Mouse (Mus musculus) forebrain, embryonic 12.5 days (tissue): ENCODE measurements around the gene Rfx8. TPM values are rescaled to one million over a fixed set of nuclear protein-coding genes. Genes with fewer than 3 reads are reported as not detected.

Experiments used
- ATAC-seq: fragments of 200-750 bp; cut with Nextera tagmentation; 2 replicates; pipeline ENCODE4 v1.8.0; 2017; ENCODE audit warnings: moderate TSS enrichment; ENCODE audit not compliant: low FRiP score
- H3K27ac ChIP-seq: fragments of 300-500 bp; sonication (generic); 2 replicates; pipeline ENCODE4 v1.5.1; 2016; ENCODE audit warnings: mild to moderate bottlenecking
- H3K27me3 ChIP-seq: fragments of 300-500 bp; sonication (generic); 2 replicates; pipeline ENCODE4 v1.6.1; 2016; ENCODE audit warnings: mild to moderate bottlenecking
- H3K36me3 ChIP-seq: fragments of 300-500 bp; sonication (generic); replicated peaks from 2 replicates; pipeline ENCODE4 v1.6.1; 2016; ENCODE audit warnings: mild to moderate bottlenecking
- H3K4me1 ChIP-seq: fragments of 300-500 bp; sonication (generic); 2 replicates; pipeline ENCODE4 v1.6.1; 2016
- H3K4me2 ChIP-seq: fragments of 300-500 bp; sonication (generic); 2 replicates; pipeline ENCODE4 v1.6.1; 2016; ENCODE audit warnings: mild to moderate bottlenecking, moderate library complexity
- H3K4me3 ChIP-seq: fragments of 300-500 bp; sonication (generic); replicated peaks from 2 replicates; pipeline ENCODE4 v1.5.1; 2016; ENCODE audit warnings: mild to moderate bottlenecking
- H3K9ac ChIP-seq: fragments of 300-500 bp; sonication (generic); 2 replicates; pipeline ENCODE4 v1.6.1; 2016; ENCODE audit warnings: mild to moderate bottlenecking
- H3K9me3 ChIP-seq: fragments of 300-500 bp; sonication (generic); 2 replicates; pipeline ENCODE4 v1.6.1; 2016
- WGBS: fragments of 180-500 bp; shearing (Covaris S2); methylation state at CpG from one replicate; pipeline ENCODE4 v1.1.7; 2016; 5-methylcytosine and 5-hydroxymethylcytosine counted together
- polyA plus RNA-seq: library from polyadenylated mRNA; unstranded; fragments of >200 nt; fragmentation: Nextera tagmentation; extraction: Ambion mirVana; gene quantifications from 2 replicates; pipeline ENCODE4 v1.2.1, GENCODE M21; 2016

The Rfx8 gene
- polyA plus RNA-seq, 1 experiment from 2014 or later: not detected

DNA sequence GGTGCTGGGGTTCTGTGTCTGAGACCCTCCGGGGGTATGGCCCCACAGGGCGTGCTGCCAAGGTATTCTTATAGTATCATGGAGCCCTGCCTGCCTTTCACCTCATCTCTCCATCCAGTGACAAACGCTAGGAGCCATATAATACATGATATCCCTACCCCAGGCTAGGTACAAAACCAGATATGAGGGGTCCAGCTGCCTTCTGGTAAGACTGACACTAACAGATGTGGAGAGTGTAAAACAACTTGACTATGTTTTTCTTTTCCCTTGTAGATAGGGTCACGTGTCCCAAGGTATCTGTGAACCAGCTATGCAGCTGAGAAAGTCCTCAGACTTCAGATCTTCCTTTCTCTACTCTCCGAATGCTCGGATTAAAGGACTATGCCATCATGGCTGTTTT, 30.7 kb upstream of the Rfx8 start:
- Histone ChIP-seq H3K4me2 (no peak overlapping the region), H3K4me1 (peaks cover 10% of the 10 kb centered on the region), H3K27me3 (no peaks in the 10 kb centered on the region), H3K4me3 (no peak overlapping the region), H3K9ac (no peak overlapping the region), H3K9me3 (no peaks in the 10 kb centered on the region), H3K36me3 (no peaks in the 10 kb centered on the region), H3K27ac (no peak overlapping the region)
- ATAC-seq: no peak
- 87% methylated on average over 6 of the region's 6 CpGs for WGBS

DNA sequence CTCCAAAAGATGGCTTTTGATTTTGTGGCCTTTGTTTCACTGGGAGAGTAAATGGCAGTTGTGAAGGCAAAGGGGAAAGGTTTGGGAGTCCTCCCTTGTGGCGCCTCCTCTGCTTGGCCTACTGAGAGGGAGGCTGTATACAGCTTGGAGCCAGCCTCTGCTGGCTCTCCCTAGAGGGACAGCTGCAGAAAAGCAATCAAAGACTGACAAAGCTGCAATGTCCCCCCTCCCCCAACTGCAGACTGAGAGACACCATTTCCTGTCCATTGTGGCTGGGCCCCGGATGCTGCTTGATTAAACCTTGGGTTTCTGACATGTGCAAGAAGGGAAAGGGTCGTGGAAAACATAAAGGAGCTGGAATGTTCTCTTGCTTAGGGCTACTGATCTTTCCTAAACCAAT, 28.9 kb upstream of the Rfx8 start:
- Histone ChIP-seq H3K27ac (no peak overlapping the region), H3K9ac (no peak overlapping the region), H3K4me1 (peaks cover 14% of the 10 kb centered on the region), H3K4me2 (no peak overlapping the region), H3K9me3 (no peaks in the 10 kb centered on the region), H3K36me3 (no peaks in the 10 kb centered on the region), H3K27me3 (no peaks in the 10 kb centered on the region), H3K4me3 (no peak overlapping the region)
- 0 out of 2 replicates have a peak, but pooled peaks have one; percentile 41 for ATAC-seq
- 27% methylated on average over 3 of the region's 3 CpGs for WGBS

DNA sequence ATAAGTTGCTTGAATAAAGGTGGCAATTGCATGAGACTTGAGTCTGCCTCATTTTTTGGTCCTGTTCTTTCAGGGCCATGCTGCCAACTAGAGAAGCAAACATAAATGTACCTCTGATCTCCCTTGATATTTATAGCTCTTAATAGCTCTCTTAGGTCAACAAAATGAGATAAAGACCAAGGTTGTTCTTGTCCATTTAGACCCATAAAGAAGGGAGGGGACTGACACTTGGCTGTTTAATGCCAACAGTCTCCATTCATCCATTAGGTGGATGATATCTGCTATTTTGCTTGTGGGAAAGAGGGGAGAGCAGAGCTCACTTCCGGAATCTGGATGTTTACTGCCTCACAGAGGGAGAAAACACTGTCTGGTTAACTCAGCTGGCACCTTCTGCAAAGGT, 28.4 kb upstream of the Rfx8 start:
- 55% methylated on average over 1 of the region's 1 CpGs for WGBS

DNA sequence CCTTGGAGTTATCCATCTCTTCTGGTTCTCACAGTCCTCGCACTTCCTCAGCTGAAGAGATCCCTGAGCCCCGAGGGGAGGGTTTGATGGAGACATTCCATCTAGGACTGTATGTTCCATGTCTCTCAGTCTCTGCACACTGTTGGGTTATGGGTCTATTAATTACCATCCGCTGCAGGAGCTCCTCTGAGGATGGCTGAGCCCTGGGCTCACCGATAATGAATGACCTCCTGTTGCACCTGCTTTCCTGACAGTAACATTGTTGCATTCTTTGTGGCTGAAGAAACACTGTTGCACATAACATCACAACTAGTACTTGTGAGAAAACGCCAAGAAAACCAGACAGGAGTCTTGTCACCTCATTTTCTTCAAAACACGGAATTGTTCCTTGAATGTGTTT, 27.9 kb upstream of the Rfx8 start:
- H3K9me3 ChIP-seq: no peaks in the 10 kb centered on the region
- no peaks in the 10 kb centered on the region for H3K36me3 ChIP-seq
- H3K9ac ChIP-seq: no peak overlapping the region
- H3K27me3 ChIP-seq: no peaks in the 10 kb centered on the region
- H3K4me2 ChIP-seq: no peak overlapping the region
- 88% methylated on average over 6 of the region's 6 CpGs for WGBS
- no peak overlapping the region for H3K27ac ChIP-seq
- H3K4me3 ChIP-seq: no peak overlapping the region
- no peak for ATAC-seq
- peaks cover 14% of the 10 kb centered on the region for H3K4me1 ChIP-seq

More for the DNA sequence above, 28.4 kb upstream of the Rfx8 start:
- Histone ChIP-seq H3K4me1 (peaks cover 14% of the 10 kb centered on the region), H3K4me3 (no peak overlapping the region), H3K4me2 (no peak overlapping the region), H3K36me3 (no peaks in the 10 kb centered on the region), H3K9ac (no peak overlapping the region), H3K9me3 (no peaks in the 10 kb centered on the region), H3K27me3 (no peaks in the 10 kb centered on the region), H3K27ac (no peak overlapping the region)
- ATAC-seq: no peak

DNA sequence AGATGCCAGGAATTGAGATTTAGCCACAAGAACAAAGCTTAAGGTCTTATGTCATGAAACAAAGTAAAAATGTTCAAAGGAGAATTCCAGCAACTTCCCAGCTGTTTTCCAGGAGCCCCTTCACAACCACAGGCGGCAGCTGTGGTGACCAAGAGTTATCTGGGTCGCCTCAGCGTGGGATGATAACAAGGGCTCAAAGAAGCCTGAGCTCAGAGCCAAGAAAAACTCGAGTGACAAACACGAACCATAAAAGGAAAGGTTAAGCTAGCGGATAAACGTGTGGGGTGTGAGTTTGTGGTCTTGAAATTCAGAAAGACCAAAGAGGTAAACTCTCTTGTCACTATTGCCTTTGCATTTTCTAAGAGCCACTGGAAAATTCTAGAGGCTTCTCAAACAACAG, 25.7 kb upstream of the Rfx8 start:
- 34% methylated on average over 7 of the region's 7 CpGs for WGBS
- no peak overlapping the region for H3K9ac ChIP-seq
- no peak overlapping the region for H3K4me3 ChIP-seq
- no peak for ATAC-seq
- 0 out of 2 replicates have a peak, but pooled peaks cover under 1% of the 10 kb centered on the region for H3K27me3 ChIP-seq
- no peaks in the 10 kb centered on the region for H3K36me3 ChIP-seq
- H3K27ac ChIP-seq: 0 out of 2 replicates have a peak overlapping the region, but pooled peaks have one; percentile 2
- H3K9me3 ChIP-seq: no peaks in the 10 kb centered on the region
- no peak overlapping the region for H3K4me2 ChIP-seq
- H3K4me1 ChIP-seq: peaks cover 14% of the 10 kb centered on the region

DNA sequence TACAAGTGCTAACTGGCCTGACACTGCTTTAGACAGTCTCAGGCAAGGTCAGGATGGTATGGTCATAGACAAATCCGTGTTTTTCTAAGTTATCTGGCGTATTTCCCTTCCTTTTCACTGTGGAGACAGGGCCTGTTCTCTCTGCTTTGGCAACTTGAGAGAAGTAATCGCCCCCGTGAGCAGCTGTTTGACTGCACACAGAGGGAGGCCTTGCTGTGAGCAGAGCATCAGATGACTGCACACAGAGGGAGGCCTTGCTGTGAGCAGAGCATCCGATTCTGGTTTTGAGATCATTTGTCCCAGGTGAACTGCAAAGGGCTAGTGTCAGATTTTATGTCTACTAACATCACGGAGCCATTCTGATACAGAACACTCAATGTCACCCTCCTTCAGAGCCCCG, 20.2 kb upstream of the Rfx8 start:
- H3K9ac ChIP-seq: no peak overlapping the region
- no peak for ATAC-seq
- peaks cover 8% of the 10 kb centered on the region; the same call in 1 of the 2 replicates for H3K4me1 ChIP-seq
- no peak overlapping the region for H3K4me3 ChIP-seq
- no peaks in the 10 kb centered on the region for H3K36me3 ChIP-seq
- WGBS: 41% methylated on average over 7 of the region's 7 CpGs
- H3K27ac ChIP-seq: no peak overlapping the region
- H3K4me2 ChIP-seq: no peak overlapping the region
- H3K9me3 ChIP-seq: no peaks in the 10 kb centered on the region
- peaks cover 8% of the 10 kb centered on the region; the same call in 1 of the 2 replicates for H3K27me3 ChIP-seq

DNA sequence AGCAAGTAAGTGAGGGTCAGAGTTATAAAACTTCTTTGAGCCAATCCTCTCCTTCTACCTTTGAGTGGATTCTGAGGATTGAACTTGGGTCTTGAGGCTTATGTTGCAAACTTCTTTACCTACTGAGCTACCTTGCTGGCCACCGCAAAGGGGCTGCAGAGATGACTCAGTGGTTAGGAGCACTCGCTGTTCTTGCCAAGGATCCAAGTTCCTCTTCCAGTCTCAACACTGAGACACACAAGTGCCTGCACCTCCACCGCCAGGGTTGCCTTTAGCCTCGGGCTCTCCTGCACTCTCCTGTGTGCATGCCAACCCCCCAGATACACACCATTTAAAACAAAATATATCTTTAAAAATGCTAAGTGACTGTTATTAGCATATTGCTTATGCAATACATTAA, 19.2 kb upstream of the Rfx8 start:
- Histone ChIP-seq H3K9ac (no peak overlapping the region), H3K27ac (no peak overlapping the region), H3K4me1 (peaks cover 14% of the 10 kb centered on the region), H3K9me3 (no peaks in the 10 kb centered on the region), H3K4me2 (no peak overlapping the region), H3K36me3 (no peaks in the 10 kb centered on the region), H3K4me3 (no peak overlapping the region), H3K27me3 (peaks cover 13% of the 10 kb centered on the region)
- 79% methylated on average over 4 of the region's 4 CpGs for WGBS
- ATAC-seq: no peak

DNA sequence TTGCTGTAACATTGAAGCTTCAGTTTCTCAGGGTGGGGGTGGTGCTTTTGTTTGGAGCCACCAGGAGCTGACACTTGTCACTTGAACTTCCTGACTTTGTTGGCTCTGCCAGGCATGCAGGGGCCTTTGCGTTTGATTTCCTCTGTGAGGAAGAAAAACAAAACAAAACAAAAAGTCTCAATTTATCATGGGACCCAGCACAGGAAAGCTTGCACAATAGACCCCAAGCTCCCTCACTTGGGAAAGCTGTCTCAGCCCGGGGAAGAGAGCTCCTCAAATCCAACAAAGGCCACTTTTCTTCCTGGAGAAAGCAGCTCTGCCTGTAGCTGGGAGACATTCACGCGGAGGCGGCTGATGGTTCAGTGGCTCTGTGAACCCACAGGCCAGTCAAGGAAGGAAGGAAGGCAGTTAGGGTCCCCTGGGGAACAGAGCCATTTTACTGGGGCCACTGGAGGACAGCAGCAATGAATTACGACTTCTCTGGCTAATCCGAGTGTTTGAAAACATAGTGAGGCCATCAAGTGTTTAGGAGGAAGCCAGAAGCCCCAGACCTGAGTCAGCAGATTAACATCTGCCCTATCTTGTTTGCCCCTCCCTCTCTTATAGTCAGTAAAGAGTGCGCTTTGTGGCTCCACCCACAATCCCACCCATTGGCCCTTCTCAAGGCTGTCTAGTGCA, 15.3 kb upstream of the Rfx8 start:
- H3K9ac ChIP-seq: no peak overlapping the region
- no peak overlapping the region for H3K4me2 ChIP-seq
- WGBS: 39% methylated on average over 8 of the region's 8 CpGs
- no peaks in the 10 kb centered on the region for H3K9me3 ChIP-seq
- no peak for ATAC-seq
- peaks cover 31% of the 10 kb centered on the region for H3K27me3 ChIP-seq
- H3K4me3 ChIP-seq: no peak overlapping the region
- peaks cover 21% of the 10 kb centered on the region for H3K4me1 ChIP-seq
- H3K27ac ChIP-seq: no peak overlapping the region
- H3K36me3 ChIP-seq: no peaks in the 10 kb centered on the region

DNA sequence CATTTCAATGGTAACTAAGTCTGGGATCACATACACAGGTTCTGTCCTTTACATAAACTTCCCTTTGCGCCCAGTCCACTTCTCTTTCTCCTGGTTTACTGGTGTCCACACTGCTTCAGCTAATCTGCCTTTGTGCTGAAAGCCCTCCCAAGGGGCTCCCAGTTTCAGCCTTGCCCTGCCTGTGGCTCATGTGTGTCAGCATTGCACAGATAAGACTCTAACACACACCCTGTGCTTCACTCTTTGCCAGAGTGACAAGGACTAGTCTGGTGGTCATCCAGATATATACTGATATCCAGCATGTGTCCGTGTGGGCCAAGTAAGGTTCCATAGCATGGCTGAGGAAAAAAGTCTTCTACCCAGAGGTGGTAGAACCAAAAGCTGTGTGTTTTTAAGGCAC, 14.7 kb upstream of the Rfx8 start:
- Histone ChIP-seq H3K36me3 (no peaks in the 10 kb centered on the region), H3K4me1 (peaks cover 26% of the 10 kb centered on the region), H3K27me3 (peaks cover 30% of the 10 kb centered on the region), H3K4me2 (no peak overlapping the region), H3K9ac (no peak overlapping the region), H3K27ac (no peak overlapping the region), H3K9me3 (no peaks in the 10 kb centered on the region), H3K4me3 (no peak overlapping the region)
- ATAC-seq: no peak
- 81% methylated on average over 2 of the region's 2 CpGs for WGBS

DNA sequence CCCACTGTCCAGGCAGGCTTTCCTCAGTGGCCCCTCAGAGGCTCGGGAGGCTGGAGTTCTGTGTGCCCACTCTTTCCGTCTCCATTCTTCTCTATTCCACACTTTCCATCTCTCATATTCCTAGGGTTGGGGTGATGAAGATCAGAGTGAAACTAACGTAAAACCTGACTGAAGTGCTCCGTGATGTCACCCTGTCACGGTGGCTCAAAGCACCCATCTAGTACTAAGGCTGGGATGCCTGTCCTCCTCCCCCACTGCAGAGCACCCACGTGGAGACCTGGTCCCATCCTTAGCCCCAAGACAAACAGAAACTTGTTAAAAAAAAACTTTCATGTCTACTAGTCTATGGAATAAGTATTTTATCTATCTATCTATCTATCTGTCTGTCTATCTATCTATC, 14.1 kb upstream of the Rfx8 start:
- Histone ChIP-seq H3K4me2 (no peak overlapping the region), H3K4me1 (peaks cover 32% of the 10 kb centered on the region), H3K27me3 (peaks cover 35% of the 10 kb centered on the region), H3K9me3 (no peaks in the 10 kb centered on the region), H3K27ac (no peak overlapping the region), H3K9ac (no peak overlapping the region; the same call in 1 of the 2 replicates), H3K4me3 (no peak overlapping the region), H3K36me3 (no peaks in the 10 kb centered on the region)
- ATAC-seq: no peak
- 88% methylated on average over 6 of the region's 6 CpGs for WGBS

DNA sequence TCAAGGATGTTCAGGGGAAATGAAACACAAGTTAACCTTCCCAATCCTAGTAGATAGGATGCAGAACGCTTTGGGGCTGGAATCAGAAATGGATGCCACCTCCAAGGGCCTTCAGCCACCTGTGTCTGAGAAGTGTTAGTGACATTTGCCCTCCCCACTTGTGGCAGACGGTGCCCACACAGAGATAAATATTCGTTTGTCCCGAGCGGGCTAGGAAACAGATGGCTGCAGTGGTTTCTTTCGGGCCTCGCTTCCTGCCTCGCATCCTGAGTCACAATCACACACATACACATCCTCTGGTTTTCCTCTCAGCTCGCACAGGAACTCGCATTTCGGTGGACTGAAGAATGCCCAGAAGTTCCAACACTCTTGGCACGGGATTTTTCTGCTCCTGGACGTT, 13.5 kb upstream of the Rfx8 start:
- H3K4me3 ChIP-seq: no peak overlapping the region
- H3K27ac ChIP-seq: no peak overlapping the region
- H3K36me3 ChIP-seq: no peaks in the 10 kb centered on the region
- 92% methylated on average over 13 of the region's 13 CpGs for WGBS
- no peak overlapping the region for H3K9ac ChIP-seq
- no peak overlapping the region for H3K4me2 ChIP-seq
- no peak for ATAC-seq
- peaks cover 32% of the 10 kb centered on the region for H3K4me1 ChIP-seq
- peaks cover 40% of the 10 kb centered on the region for H3K27me3 ChIP-seq
- H3K9me3 ChIP-seq: no peaks in the 10 kb centered on the region

DNA sequence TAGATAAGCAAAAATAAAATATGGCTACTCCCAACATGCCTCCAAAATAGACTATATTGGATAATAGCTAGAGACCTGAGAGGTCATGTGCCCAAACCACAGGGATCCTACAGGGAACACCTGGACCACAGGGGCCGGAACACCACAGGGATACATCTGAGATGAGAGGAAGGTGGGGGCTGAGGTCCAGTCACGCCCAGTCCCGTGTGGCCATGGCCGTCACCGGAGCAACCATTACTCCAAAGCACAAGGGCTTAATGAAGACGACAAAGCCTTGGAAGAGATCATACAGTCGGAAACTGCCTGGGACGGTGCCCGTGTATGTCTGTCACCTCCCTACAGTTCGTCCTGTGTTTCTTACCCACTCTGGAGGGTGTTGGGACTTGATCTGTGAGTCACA, 13.1 kb upstream of the Rfx8 start:
- no peak overlapping the region for H3K4me2 ChIP-seq
- H3K27ac ChIP-seq: no peak overlapping the region
- no peak for ATAC-seq
- H3K27me3 ChIP-seq: peaks cover 45% of the 10 kb centered on the region
- peaks cover 32% of the 10 kb centered on the region for H3K4me1 ChIP-seq
- no peaks in the 10 kb centered on the region for H3K36me3 ChIP-seq
- WGBS: 89% methylated on average over 10 of the region's 10 CpGs
- no peak overlapping the region for H3K4me3 ChIP-seq
- no peak overlapping the region for H3K9ac ChIP-seq
- H3K9me3 ChIP-seq: no peaks in the 10 kb centered on the region

DNA sequence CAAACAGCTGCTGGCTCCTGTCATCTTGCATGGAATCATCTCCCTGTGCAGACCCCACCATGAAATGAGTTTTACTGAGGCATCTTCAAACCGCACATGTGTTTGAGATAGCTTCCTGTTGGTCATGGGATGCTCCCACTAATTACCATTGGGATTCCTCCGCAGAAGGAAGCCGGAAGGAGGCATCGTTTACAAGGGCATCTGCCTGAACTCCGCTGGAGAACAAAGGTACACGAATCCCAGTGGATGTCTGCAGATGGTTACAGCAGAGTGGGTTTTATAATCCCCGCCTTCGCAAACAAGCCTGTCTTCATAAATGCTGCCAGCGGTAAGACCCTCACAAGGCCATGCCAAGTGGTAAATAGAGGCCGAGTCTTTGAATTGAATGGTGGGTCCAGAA, 11.3 kb upstream of the Rfx8 start:
- Histone ChIP-seq H3K9me3 (no peaks in the 10 kb centered on the region), H3K27me3 (peaks cover 54% of the 10 kb centered on the region), H3K4me1 (peaks cover 32% of the 10 kb centered on the region), H3K9ac (no peak overlapping the region), H3K36me3 (no peaks in the 10 kb centered on the region), H3K4me3 (no peak overlapping the region), H3K27ac (no peak overlapping the region), H3K4me2 (no peak overlapping the region)
- ATAC-seq: no peak; the same call in 1 of the 2 replicates
- 63% methylated on average over 10 of the region's 10 CpGs for WGBS
